Mouse (Mus musculus) layer of hippocampus, adult 9-10 months (tissue): ENCODE measurements around the gene Calhm1.
"Not testable (repeated sequence)": the region's sequence is repeated elsewhere in the genome, so short reads cannot be mapped to it uniquely, and the experiment has no call there.

Experiments used
- DNase-seq: peaks from one replicate; pipeline ENCODE4 v3.0.0; 2022; ENCODE audit warnings: low spot score

Gene Calhm1

DNA sequence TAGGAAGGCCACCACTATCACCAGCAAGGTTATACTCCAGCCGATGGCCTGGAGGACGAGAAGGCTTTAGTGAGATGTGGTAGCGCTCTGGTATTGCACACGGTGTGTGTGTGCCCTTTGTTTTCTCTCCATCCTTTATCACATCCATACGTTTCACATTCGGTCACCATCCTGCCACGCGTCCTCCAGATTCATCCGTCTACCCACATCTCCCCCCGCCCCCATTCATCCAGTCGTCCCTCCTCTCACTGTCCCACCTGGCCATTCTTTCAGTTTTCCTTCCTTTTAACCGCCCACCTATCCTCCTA is 8.0 kb upstream of the Calhm1 start:
- DNase-seq = no peak

DNA sequence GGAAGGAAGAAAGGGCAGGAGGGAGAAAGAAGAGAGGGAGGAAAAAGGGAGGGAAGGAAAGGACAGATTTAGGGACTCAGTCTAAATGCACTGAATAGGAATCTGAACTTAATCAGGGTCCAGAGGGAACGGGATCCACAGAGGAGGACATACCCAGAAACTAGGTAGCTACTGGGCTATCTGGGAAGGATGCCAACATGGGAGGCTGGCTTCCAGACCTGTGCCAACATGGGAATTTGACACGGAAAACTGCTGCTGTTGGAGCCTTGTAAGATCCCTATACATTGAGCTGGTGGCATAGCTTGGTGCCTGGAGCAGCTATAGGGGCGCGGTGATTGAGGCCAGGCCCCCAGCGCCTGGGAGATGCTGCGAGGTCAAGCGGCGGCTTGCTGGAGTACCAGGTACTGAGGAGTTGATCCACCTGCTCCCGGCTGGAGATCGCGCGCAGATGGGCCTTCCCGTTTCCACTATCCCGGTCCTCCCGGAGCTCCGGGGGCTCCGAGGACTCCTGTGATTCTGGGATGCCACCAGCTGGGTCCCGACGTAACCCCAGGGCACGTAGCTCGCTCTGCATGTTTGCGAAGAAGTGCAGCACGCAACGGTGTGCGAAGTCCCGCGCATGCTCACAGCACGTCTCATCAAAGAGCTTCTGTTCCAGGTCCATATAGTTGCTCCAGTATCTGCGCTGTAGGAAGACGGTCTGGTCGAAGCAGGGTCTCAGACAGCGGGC is 7.4 kb upstream of the Calhm1 start:
- DNase-seq = no peak

DNA sequence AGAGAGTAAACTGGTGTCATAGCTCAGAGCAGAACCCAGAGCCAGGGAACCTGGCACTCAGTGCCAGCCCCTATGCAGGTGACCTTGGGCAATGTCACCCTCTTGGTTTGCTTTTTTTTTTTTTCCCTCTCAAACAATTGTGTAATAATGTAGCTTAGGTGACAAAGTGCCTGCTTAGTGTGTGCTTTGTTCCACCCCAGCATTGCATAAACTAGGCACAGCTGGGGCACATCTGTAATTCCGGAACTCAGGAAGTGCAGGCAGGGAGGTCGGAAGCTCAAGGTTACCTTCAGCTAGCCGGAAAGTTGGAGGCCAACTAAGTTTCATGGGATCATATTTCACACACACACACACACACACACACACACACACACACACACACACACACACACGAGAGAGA is 5.8 kb upstream of the Calhm1 start:
- DNase-seq = no peak

DNA sequence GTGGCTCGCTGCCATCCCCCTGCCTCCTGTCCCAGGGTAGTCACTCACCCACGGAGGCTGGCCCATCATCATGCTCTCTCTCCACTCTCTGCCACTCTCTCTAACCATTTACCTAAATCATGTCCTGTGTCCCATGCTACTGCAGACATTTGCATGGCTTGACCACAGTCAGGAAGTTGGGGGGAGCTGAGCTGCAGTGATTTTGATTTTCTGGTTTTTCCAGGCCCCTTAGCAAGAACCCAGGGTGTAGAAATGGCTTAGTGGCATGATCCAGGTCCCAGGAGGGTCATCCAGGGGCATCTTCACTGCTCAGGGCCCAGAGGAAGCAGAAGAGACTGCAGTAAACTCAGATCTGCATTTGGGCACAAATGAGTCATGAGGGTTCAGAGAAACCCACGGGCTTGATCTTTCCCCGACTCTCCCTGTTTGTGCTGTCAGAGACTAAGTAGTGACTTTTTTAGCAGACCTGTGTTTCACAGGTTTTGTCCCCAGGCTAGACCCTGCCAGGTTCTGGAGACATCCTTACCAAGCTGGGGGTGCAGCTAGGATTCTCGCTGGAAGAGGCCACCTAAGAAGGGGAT is 4.3 kb upstream of the Calhm1 start:
- no peak for DNase-seq

DNA sequence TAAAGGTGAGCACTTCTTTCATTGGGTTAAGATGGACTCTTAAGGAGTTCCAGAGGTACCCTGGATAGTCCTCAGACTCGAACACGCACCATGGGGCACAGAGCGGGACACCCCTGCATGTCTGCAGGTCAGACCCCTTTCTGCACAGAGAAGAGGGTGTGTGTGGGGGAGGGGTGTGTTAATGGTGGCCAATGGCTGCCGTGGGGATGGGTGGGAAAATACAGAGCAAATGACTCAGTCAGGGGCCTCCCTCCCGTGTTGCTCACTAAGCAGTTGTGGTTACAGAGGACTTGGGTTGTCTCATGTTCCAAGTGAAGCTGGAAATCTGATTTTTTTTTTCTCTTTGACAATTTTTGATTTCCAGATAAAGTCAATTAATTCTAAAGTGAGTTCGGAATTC is 1.6 kb downstream of the Calhm1 start:
- no peak for DNase-seq

DNA sequence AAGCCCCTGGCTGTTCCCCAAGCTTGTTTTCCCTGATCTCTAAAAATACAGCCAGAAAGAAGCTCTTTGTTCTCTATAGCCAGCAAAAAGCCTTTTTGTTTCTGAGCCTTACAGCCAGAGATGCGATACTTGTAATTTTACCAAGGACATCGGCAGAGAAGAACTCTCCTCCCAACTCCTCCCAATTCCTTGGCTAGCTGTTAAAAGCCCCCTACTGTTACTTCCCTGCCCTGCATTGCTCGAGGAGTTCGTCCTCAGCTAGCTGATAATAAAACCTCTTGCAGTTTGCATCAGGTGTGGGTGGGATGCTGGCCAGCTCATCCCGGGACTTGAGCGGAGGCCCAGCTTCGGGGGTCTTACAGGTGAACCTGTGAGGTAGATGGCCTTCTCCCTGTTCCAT is 4.4 kb downstream of the Calhm1 start:
- not testable (repeated sequence) for DNase-seq

GRCm38 (mm10) chr19:47137771-47138421 is 6.2 kb downstream of the Calhm1 start, which contains the start of gene Calhm2:
Gene Calhm2, minus strand, starts transcription at chr19:47138294.
- DNase-seq = no peak

DNA sequence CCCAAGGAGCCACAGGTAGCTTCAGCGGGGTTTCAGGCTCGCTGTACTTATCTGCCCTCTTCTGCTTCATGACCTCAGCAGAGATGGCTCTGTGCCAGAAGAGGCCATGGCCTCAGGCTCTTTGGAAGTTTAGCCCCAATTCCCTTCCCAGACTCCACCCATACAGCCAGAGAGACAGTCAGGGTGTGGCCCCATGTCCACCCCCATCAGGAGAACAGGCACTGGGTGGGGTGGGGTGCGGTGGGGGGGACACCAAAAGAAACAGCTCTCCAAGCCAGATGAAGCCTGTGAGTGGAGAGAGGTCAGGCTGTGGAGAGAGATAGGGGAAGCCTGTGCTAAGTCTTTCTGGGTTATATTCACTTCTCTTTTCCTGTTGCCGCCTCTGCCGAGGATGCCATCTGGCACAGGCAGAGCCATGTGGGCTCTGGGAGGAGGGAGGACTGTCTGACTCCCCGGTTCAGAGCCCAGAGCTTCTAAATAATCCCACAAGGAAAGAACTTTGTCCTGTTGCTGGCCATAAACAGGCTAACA is 6.9 kb downstream of the Calhm1 start:
- no peak for DNase-seq

DNA sequence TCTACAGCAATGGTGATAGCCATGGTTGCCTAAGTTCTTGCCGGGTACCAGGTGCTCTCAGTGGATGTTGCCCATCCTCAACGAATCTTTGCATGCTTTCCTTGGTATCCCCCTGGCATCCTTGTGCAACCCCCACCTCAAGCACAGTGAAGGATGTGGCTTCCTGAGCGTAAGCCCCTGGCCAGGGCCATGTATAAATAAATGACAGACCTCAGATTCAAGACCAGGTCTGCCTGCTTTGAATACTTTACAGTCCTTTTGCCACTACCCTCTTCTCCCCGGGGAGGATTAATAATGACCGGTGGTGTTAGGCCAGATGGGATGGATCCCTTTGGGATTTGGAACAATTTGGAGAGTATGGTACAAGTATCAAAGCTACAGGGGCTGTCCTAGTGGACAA is 7.9 kb downstream of the Calhm1 start:
- DNase-seq = no peak

DNA sequence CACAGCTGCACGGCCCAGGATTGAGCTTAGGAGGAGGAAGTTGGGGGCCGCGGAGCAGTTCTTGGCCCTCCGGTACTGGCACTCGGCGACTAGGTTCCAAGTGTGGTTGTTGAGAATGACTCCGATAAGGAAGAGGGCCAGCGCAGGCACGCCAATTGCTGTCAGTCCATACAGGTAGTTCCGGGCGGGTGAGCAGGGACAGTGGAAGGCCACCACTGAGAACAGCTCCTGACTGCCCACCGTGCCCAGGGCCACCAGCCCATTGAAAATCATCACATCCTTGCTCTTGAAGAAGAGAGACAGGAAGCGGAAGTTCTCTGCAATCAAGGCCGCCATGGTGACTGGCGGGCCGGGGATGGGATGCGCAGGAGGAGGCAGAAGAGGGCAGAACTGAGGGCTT is 8.5 kb downstream of the Calhm1 start:
- DNase-seq = no peak

DNA sequence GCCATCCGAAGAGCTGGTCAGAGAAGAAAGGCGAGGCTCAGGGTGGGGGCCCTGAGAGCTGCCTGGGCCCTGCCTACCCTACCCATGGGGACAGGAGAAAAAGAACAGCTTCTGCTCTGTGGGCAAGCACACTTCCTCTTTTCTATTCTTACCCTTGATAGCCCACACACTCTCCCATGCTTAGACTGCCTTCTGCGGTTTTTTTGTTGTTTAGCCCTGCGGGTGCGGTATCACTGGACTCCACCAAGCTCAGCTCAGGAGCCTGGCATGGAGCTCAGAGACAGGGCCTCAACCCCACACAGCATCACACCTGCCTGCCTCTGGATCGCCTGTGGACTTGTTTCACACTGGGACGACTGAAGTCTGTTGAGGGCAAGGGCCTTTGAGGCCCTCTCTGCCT is 10.9 kb downstream of the Calhm1 start:
- DNase-seq = no peak

DNA sequence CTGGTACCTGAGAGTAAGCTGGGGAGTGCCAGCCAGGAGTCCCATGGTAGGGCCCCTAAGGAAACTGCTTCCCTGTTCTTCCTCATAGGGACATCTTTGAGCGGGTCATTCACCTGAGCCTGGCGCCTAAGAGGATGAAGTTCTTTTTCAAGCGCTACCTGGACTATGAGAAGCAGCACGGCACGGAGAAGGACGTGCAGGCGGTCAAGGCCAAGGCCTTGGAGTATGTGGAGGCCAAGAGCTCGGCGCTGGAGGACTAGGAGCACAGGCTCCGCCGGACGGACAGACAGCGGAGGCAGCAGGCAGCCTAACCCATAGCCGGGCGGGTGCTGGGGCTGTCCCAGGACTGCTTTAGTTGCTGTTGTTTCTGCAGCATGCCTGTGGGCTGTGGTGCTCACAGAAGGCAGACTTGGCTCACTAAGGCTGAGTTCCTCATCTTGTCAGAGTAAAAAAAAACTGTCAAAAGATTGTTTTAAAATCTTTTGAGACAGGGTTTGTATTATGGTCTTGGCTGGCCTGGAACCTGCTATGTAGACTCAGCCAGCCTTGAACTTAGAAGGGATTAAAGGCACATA is 13.4 kb downstream of the Calhm1 start:
- DNase-seq = no peak

GRCm38 (mm10) chr19:47128835-47129234 is 15.2 kb downstream of the Calhm1 start:
- no peak for DNase-seq

DNA sequence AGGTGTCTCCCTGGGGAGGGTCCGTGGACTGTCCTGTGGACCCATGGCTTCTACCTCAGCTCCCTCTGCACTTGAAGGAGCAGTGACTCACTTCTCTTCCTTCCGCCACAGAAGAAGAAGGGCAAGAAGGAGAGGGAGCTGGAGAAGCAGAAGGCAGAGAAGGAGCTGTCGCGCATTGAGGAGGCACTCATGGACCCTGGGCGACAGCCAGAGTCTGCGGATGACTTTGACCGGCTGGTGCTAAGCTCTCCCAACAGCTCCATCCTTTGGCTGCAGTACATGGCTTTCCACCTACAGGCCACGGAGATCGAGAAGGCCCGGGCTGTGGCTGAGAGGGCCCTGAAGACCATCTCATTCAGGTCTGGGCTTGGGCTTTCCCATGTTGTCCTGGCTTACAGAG is 15.9 kb downstream of the Calhm1 start:
- DNase-seq = no peak

DNA sequence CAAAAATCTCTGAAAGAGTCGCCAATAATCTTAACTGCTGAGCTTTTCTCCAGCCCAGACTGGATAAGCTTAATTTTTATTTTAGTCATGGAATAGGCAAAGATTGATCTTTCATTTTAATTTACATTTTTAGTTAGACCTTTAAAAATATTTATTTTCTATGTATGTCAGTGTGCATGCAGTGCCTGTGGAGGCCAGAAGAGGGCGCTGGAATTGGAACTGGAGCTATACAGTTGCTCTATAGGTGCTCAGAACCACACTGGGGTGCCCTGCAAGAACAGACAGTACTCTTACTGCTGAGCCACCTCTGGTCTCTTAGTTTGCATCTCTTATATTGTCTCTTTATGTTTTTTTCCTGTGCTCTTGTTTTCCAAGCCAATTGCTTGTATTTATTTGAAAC is 21.3 kb downstream of the Calhm1 start:
- no peak for DNase-seq

DNA sequence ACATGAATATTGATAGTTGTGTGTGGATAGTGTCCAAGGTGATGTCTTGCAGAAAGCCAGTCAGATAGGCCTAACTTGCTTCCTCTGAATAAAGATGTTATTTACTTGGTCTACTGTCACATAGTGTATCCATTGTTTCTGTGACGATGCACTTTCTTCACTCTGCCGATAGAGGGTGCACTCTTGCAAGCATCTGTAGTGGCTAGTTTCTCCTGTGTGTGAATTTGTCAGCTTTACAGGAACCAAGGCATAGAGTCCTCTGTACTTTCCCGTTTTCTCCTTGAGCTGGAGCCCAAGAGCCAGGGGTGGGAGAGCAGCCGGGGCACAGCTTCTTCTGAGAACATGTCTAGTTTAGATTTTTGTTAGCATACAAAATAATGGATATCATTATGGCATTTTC is 23.0 kb downstream of the Calhm1 start:
- DNase-seq = no peak

DNA sequence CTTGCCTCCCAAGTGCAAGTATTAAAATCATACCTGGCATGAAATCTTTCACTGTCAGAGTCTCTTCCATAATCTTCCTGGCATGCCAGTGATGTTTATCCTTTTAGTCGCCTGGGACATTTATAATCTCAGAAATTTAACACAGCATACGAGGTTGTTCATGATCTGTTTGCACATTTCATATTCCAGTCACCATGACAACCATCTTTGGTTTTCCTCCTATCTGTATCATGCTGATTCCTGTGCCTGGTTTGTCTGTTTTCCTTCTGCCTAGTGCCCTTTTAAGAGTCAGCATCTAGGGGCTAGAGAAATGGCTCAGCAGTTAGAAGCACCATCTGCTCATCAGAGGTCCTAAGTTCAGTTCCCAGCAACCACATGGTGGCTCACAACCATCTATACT is 25.4 kb downstream of the Calhm1 start:
- DNase-seq = no peak

DNA sequence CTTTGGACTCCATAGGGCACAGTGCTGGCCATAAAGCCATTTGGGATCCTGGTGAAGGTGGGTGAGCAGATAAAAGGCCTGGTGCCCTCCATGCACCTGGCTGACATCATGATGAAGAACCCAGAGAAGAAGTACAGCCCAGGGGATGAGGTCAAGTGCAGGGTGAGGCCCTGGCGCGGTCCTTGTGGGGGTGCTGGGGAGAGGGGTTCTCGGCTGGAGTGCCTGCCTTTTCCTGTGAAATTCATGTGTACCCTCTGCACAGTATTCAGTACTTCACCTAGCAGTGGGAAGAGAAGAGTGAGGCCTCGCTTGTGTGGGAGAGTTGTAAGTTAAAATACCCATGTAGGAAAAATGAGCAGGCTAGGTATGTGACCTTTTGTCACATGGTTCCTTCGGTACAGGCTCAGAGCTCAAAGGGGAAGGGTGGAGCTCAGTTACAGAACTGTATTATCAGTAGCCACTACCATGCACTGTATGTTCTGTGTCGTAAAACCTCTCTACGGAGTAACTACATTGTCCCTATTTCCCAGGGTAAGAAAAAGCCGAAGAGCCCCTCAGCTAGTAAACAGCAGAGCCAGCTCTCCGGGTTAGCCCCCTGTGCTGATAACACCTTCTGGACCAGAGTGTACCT is 39.3 kb downstream of the Calhm1 start:
- no peak for DNase-seq

- DNase-seq = no peak
Observed at GRCm38 (mm10) chr19:47101080-47101479, 43.0 kb downstream of the Calhm1 start.
